In genomic region chr4:41707011-41707535, GRCm38 (mm10) we compare ENCODE assay signal across 8 mouse cellular contexts. TPM values are rescaled to one million over a fixed set of nuclear protein-coding genes. Genes with fewer than 3 reads are reported as not detected.
DNase-seq lines count a peak whose midpoint lies in the region; ATAC-seq lines count a peak whose summit lies in the region.

No protein-coding gene starts in this region.

- ATAC-seq in intestine, embryonic 14.5 days (replicated peaks; ENCODE audit: low FRiP score, low TSS enrichment, low read depth), result peak; percentile 75
- peak; percentile 79 for ATAC-seq in midbrain, embryonic 12.5 days (ENCODE audit: low FRiP score, low read depth)

- H3K4me2 ChIP-seq in intestine, embryonic 14.5 days (ENCODE audit: low read length), result 0 out of 2 replicates have a peak overlapping the region, but pooled peaks have one; percentile 2
- H3K4me2 ChIP-seq in midbrain, embryonic 12.5 days (replicated peaks), result peak overlapping the region; percentile 40

- H3K9me3 ChIP-seq in intestine, embryonic 14.5 days (ENCODE audit: control insufficient read depth, low read length), result no peaks in the 10 kb centered on the region
- H3K9me3 ChIP-seq in limb, embryonic 10.5 days (replicated peaks), result no peaks in the 10 kb centered on the region
- H3K9me3 ChIP-seq in midbrain, embryonic 12.5 days, result no peaks in the 10 kb centered on the region

- no peak overlapping the region for H3K9ac ChIP-seq in intestine, embryonic 14.5 days (ENCODE audit: low read length)
- no peak overlapping the region for H3K9ac ChIP-seq in midbrain, embryonic 12.5 days (replicated peaks)

- H3K27me3 ChIP-seq in intestine, embryonic 14.5 days (replicated peaks; ENCODE audit: control insufficient read depth, insufficient read depth, low read length), result peaks cover 3% of the 10 kb centered on the region; the same call in 1 of the 2 replicates
- H3K27me3 ChIP-seq in limb, embryonic 10.5 days (ENCODE audit: low read depth, poor library complexity, severe bottlenecking), result peaks cover 44% of the 10 kb centered on the region
- peaks cover 23% of the 10 kb centered on the region for H3K27me3 ChIP-seq in midbrain, embryonic 12.5 days

- no peak overlapping the region for H3K27ac ChIP-seq in intestine, embryonic 14.5 days (ENCODE audit: low read depth)
- no peak overlapping the region for H3K27ac ChIP-seq in limb, embryonic 10.5 days
- H3K27ac ChIP-seq in midbrain, embryonic 12.5 days (replicated peaks), result peak overlapping the region; percentile 54

- DNase-seq in urinary bladder, postnatal 36 days (ENCODE audit: low spot score in 2 of 2), result peak; percentile 45 to 62
- DNase-seq in urinary bladder, postnatal 10 days (ENCODE audit: low spot score), result no peak
- DNase-seq in cerebellum, postnatal 25 days, result peak; percentile 82 to 85
- DNase-seq in frontal cortex, postnatal 36 days (ENCODE audit: low spot score in 2 of 2), result peak; percentile 80 to 84
- DNase-seq in intestine, embryonic 14.5 days (ENCODE audit: low spot score), result peak; percentile 81
- peak; percentile 74 for DNase-seq in limb, embryonic 10.5 days (ENCODE audit: low spot score)
- DNase-seq in spleen, postnatal 36 days (ENCODE audit: low spot score in 2 of 2), result peak; percentile 68 to 73

- peaks cover 10% of the 10 kb centered on the region for H3K4me1 ChIP-seq in intestine, embryonic 14.5 days (replicated peaks; ENCODE audit: control insufficient read depth, insufficient read depth, low read length)
- peaks cover 49% of the 10 kb centered on the region for H3K4me1 ChIP-seq in limb, embryonic 10.5 days
- peaks cover 45% of the 10 kb centered on the region for H3K4me1 ChIP-seq in midbrain, embryonic 12.5 days

- WGBS in intestine, embryonic 14.5 days, result 3% methylated on average over 13 of the region's 13 CpGs
- WGBS in limb, embryonic 10.5 days, result 2% methylated on average over 13 of the region's 13 CpGs
- 3% methylated on average over 13 of the region's 13 CpGs for WGBS in midbrain, embryonic 12.5 days

- H3K4me3 ChIP-seq in intestine, embryonic 14.5 days (ENCODE audit: low read depth, low read length), result no peak overlapping the region
- no peak overlapping the region for H3K4me3 ChIP-seq in limb, embryonic 10.5 days
- H3K4me3 ChIP-seq in midbrain, embryonic 12.5 days, result no peak overlapping the region

- H3K36me3 ChIP-seq in intestine, embryonic 14.5 days (ENCODE audit: control insufficient read depth, insufficient read depth, low read length), result peaks cover 8% of the 10 kb centered on the region
- peaks cover 19% of the 10 kb centered on the region for H3K36me3 ChIP-seq in limb, embryonic 10.5 days
- H3K36me3 ChIP-seq in midbrain, embryonic 12.5 days, result peaks cover 5% of the 10 kb centered on the region

RNA-seq across cellular contexts. Expression of gene Rpp25l, which starts 6.3 kb away (rescaled TPM):
- polyA plus RNA-seq in intestine, embryonic 14.5 days (2014; fragmentation: Nextera tagmentation; extraction: Ambion mirVana), result 71.9 and 76.4 TPM in 2 replicates
- polyA plus RNA-seq in limb, embryonic 10.5 days (2016; fragmentation: Nextera tagmentation; extraction: Ambion mirVana), result 93.6 and 101 TPM in 2 replicates
- polyA plus RNA-seq in midbrain, embryonic 12.5 days (2016; fragmentation: Nextera tagmentation; extraction: Ambion mirVana), result 68.7 and 69.3 TPM in 2 replicates

RNA-seq across cellular contexts. Expression of gene Il11ra1, which starts 7.3 kb away (rescaled TPM):
- 130 and 143 TPM in 2 replicates for polyA plus RNA-seq in intestine, embryonic 14.5 days (2014; fragmentation: Nextera tagmentation; extraction: Ambion mirVana)
- polyA plus RNA-seq in limb, embryonic 10.5 days (2016; fragmentation: Nextera tagmentation; extraction: Ambion mirVana), result 202 and 253 TPM in 2 replicates
- 63.1 and 76.5 TPM in 2 replicates for polyA plus RNA-seq in midbrain, embryonic 12.5 days (2016; fragmentation: Nextera tagmentation; extraction: Ambion mirVana)

RNA-seq across cellular contexts. Expression of gene Cntfr, which starts 10.2 kb away (rescaled TPM):
- 5.2 and 6.2 TPM in 2 replicates for polyA plus RNA-seq in intestine, embryonic 14.5 days (2014; fragmentation: Nextera tagmentation; extraction: Ambion mirVana)
- 6.1 and 7.8 TPM in 2 replicates for polyA plus RNA-seq in limb, embryonic 10.5 days (2016; fragmentation: Nextera tagmentation; extraction: Ambion mirVana)
- polyA plus RNA-seq in midbrain, embryonic 12.5 days (2016; fragmentation: Nextera tagmentation; extraction: Ambion mirVana), result 35.0 and 43.5 TPM in 2 replicates

RNA-seq across cellular contexts. Expression of gene Dctn3, which starts 15.9 kb away (rescaled TPM):
- polyA plus RNA-seq in intestine, embryonic 14.5 days (2014; fragmentation: Nextera tagmentation; extraction: Ambion mirVana), result 123 and 124 TPM in 2 replicates
- 118 and 123 TPM in 2 replicates for polyA plus RNA-seq in limb, embryonic 10.5 days (2016; fragmentation: Nextera tagmentation; extraction: Ambion mirVana)
- 184 and 185 TPM in 2 replicates for polyA plus RNA-seq in midbrain, embryonic 12.5 days (2016; fragmentation: Nextera tagmentation; extraction: Ambion mirVana)

RNA-seq across cellular contexts. Expression of gene Arid3c, which starts 23.9 kb away (rescaled TPM):
- not detected in 2 replicates for polyA plus RNA-seq in intestine, embryonic 14.5 days (2014; fragmentation: Nextera tagmentation; extraction: Ambion mirVana)
- not detected in 2 replicates for polyA plus RNA-seq in limb, embryonic 10.5 days (2016; fragmentation: Nextera tagmentation; extraction: Ambion mirVana)
- 0.26 and 0.54 TPM in 2 replicates for polyA plus RNA-seq in midbrain, embryonic 12.5 days (2016; fragmentation: Nextera tagmentation; extraction: Ambion mirVana)
